Mouse (Mus musculus): ENCODE results near the gene Optn.
A peak's percentile ranks its signal among the peaks of the same experiment; 100 is the strongest.
"Not testable (repeated sequence)": the region's sequence is repeated elsewhere in the genome, so short reads cannot be mapped to it uniquely, and the experiment has no call there.

The Optn gene

GRCm38 (mm10) chr2:5063299-5064205, at the start of gene Optn:
TSS of gene Optn (minus strand) at chr2:5064051.
- DNase-seq (ENCODE audit: low spot score), result peak; percentile 95

GRCm38 (mm10) chr2:5112785-5113291, 49.0 kb upstream of the Optn start:
- DNase-seq (ENCODE audit: low spot score), result no peak

GRCm38 (mm10) chr2:5102891-5103290, 39.0 kb upstream of the Optn start:
- no peak for DNase-seq (ENCODE audit: low spot score)

- no peak for DNase-seq (ENCODE audit: low spot score)
Measured at GRCm38 (mm10) chr2:5101743-5102245, 37.9 kb upstream of the Optn start.

- no peak for DNase-seq (ENCODE audit: low spot score)
Measured at GRCm38 (mm10) chr2:5099176-5099575, 35.3 kb upstream of the Optn start.

- DNase-seq (ENCODE audit: low spot score), result peak; percentile 71
Measured at GRCm38 (mm10) chr2:5097786-5098445, 34.1 kb upstream of the Optn start.

- DNase-seq (ENCODE audit: low spot score), result no peak
Measured at GRCm38 (mm10) chr2:5095316-5095715, 31.5 kb upstream of the Optn start.

GRCm38 (mm10) chr2:5094876-5095275, 31.0 kb upstream of the Optn start:
- DNase-seq (ENCODE audit: low spot score), result no peak

GRCm38 (mm10) chr2:5090385-5090784, 26.5 kb upstream of the Optn start:
- DNase-seq (ENCODE audit: low spot score), result peak; percentile 61

GRCm38 (mm10) chr2:5087667-5088066, 23.8 kb upstream of the Optn start:
- no peak for DNase-seq (ENCODE audit: low spot score)

- no peak for DNase-seq (ENCODE audit: low spot score)
Measured at GRCm38 (mm10) chr2:5083739-5084138, 19.9 kb upstream of the Optn start.

- DNase-seq (ENCODE audit: low spot score), result peak; percentile 89
Measured at GRCm38 (mm10) chr2:5080053-5080787, 16.4 kb upstream of the Optn start.

- DNase-seq (ENCODE audit: low spot score), result no peak
Measured at GRCm38 (mm10) chr2:5077937-5078336, 14.1 kb upstream of the Optn start.

GRCm38 (mm10) chr2:5077490-5077889, 13.6 kb upstream of the Optn start:
- DNase-seq (ENCODE audit: low spot score), result no peak

- no peak for DNase-seq (ENCODE audit: low spot score)
Measured at GRCm38 (mm10) chr2:5075856-5076255, 12.0 kb upstream of the Optn start.

- no peak for DNase-seq (ENCODE audit: low spot score)
Measured at GRCm38 (mm10) chr2:5075432-5075831, 11.6 kb upstream of the Optn start.

GRCm38 (mm10) chr2:5073785-5074184, 9.9 kb upstream of the Optn start:
- no peak for DNase-seq (ENCODE audit: low spot score)

GRCm38 (mm10) chr2:5067951-5068350, 4.1 kb upstream of the Optn start:
- no peak for DNase-seq (ENCODE audit: low spot score)

- DNase-seq (ENCODE audit: low spot score), result not testable (repeated sequence)
Measured at GRCm38 (mm10) chr2:5067254-5067653, 3.4 kb upstream of the Optn start.

- DNase-seq (ENCODE audit: low spot score), result no peak
Measured at GRCm38 (mm10) chr2:5064247-5064646, 396 bp upstream of the Optn start.

GRCm38 (mm10) chr2:5062496-5063298, 1.2 kb downstream of the Optn start:
- DNase-seq (ENCODE audit: low spot score), result no peak
